Mouse (Mus musculus) small intestine, adult 2 months (tissue): Measurements from ENCODE around the gene Ccdc105. TPM values are rescaled to one million over a fixed set of nuclear protein-coding genes. Genes with fewer than 3 reads are reported as not detected.

Source experiments
- H3K27ac ChIP-seq: fragments of 200-500 bp; 2 replicates; pipeline ENCODE4 v1.5.1; 2012; ENCODE audit warnings: low read depth, low read length, control low read depth, inconsistent platforms; ENCODE audit not compliant: insufficient read depth
- H3K27me3 ChIP-seq: fragments of 200-500 bp; 2 replicates; pipeline ENCODE4 v1.6.1; 2012; ENCODE audit warnings: mild to moderate bottlenecking, moderate library complexity, low read length, inconsistent platforms; ENCODE audit not compliant: control insufficient read depth, insufficient read depth
- H3K36me3 ChIP-seq: fragments of 200-500 bp; 2 replicates; pipeline ENCODE4 v1.6.1; 2012; ENCODE audit warnings: mild to moderate bottlenecking, low read length, control low read depth, inconsistent platforms; ENCODE audit not compliant: control insufficient read depth, insufficient read depth
- H3K4me1 ChIP-seq: fragments of 200-500 bp; 2 replicates; pipeline ENCODE4 v1.6.1; 2012; ENCODE audit warnings: low read length, inconsistent platforms, mixed read lengths; ENCODE audit not compliant: control insufficient read depth, insufficient read depth, insufficient read length
- H3K4me3 ChIP-seq: fragments of 200-500 bp; 2 replicates; pipeline ENCODE4 v1.5.1; 2012; ENCODE audit warnings: low read depth, mild to moderate bottlenecking, control low read depth, inconsistent platforms, low read length, moderate library complexity
- CTCF ChIP-seq: fragments of 200-500 bp; IDR thresholded peaks from 2 replicates; pipeline ENCODE4 v1.5.1; 2012; ENCODE audit warnings: low read depth, mild to moderate bottlenecking, control low read depth, inconsistent platforms, low read length, moderate library complexity, mixed read lengths; ENCODE audit not compliant: insufficient replicate concordance, insufficient read length; ENCODE audit errors: extremely low read depth
- POLR2A ChIP-seq: fragments of 200-500 bp; IDR thresholded peaks from 2 replicates; pipeline ENCODE4 v1.6.1; 2012; ENCODE audit warnings: low read depth, mild to moderate bottlenecking, control low read depth, inconsistent platforms, low read length, moderate library complexity
- WGBS: fragments of 180-500 bp; shearing (Covaris S2); methylation state at CpG from one replicate; pipeline ENCODE4 v1.1.7; 2018; 5-methylcytosine and 5-hydroxymethylcytosine counted together
- polyA plus RNA-seq: library from polyadenylated mRNA; depleted of rRNA; stranded (reverse); fragments of >200 nt; gene quantifications from 2 replicates; pipeline ENCODE4 v1.2.3, GENCODE M21; 2012; rRNA removed

The Ccdc105 gene
- polyA plus RNA-seq = not detected in 2 replicates

GRCm38 (mm10) chr10:78752452-78753191 is at the start of gene Ccdc105:
TSS of gene Ccdc105 (minus strand) at chr10:78753065.
- no peaks in the 10 kb centered on the region for H3K27me3 ChIP-seq
- WGBS = 4% methylated on average over 61 of the region's 61 CpGs
- peak within 1 kb of the TSS; percentile 73 for H3K4me3 ChIP-seq
- TF ChIP-seq POLR2A (no peak), CTCF (no peak)
- H3K27ac ChIP-seq = no peak within 1 kb of the TSS
- peaks cover 8% of the 10 kb centered on the region for H3K4me1 ChIP-seq
- H3K36me3 ChIP-seq = no peaks in the 10 kb centered on the region

- no peak for TF ChIP-seq CTCF
- TF ChIP-seq POLR2A = no peak
- Histone ChIP-seq H3K27ac (no peak overlapping the region), H3K4me1 (no peaks in the 10 kb centered on the region), H3K27me3 (no peaks in the 10 kb centered on the region), H3K36me3 (no peaks in the 10 kb centered on the region), H3K4me3 (no peak overlapping the region)
- WGBS = 64% methylated on average over 2 of the region's 2 CpGs
Observed at GRCm38 (mm10) chr10:78801449-78801848, 48.6 kb upstream of the Ccdc105 start.

- no peak overlapping the region for H3K4me3 ChIP-seq
- H3K36me3 ChIP-seq = no peaks in the 10 kb centered on the region
- WGBS = 12% methylated on average over 1 of the region's 1 CpGs
- H3K27ac ChIP-seq = no peak overlapping the region
- TF ChIP-seq POLR2A = no peak
- no peak for TF ChIP-seq CTCF
- H3K4me1 ChIP-seq = no peaks in the 10 kb centered on the region
- no peaks in the 10 kb centered on the region for H3K27me3 ChIP-seq
Observed at GRCm38 (mm10) chr10:78790561-78790960, 37.7 kb upstream of the Ccdc105 start.

- H3K4me1 ChIP-seq = no peaks in the 10 kb centered on the region
- H3K36me3 ChIP-seq = no peaks in the 10 kb centered on the region
- H3K27me3 ChIP-seq = no peaks in the 10 kb centered on the region
- TF ChIP-seq CTCF = no peak
- TF ChIP-seq POLR2A = no peak
- no peak overlapping the region for H3K27ac ChIP-seq
- 8% methylated on average over 22 of the region's 22 CpGs for WGBS
- peak overlapping the region; percentile 56 for H3K4me3 ChIP-seq
Observed at GRCm38 (mm10) chr10:78787566-78788087, 34.8 kb upstream of the Ccdc105 start.

GRCm38 (mm10) chr10:78779981-78780651 is 27.3 kb upstream of the Ccdc105 start, which contains the start of gene Slc1a6:
TSS of gene Slc1a6 (plus strand) at chr10:78780496.
- Histone ChIP-seq H3K36me3 (no peaks in the 10 kb centered on the region), H3K4me3 (peak within 1 kb of the TSS; percentile 66), H3K27me3 (peaks cover 6% of the 10 kb centered on the region), H3K4me1 (peaks cover 6% of the 10 kb centered on the region; the same call in 1 of the 2 replicates), H3K27ac (no peak within 1 kb of the TSS)
- WGBS = 2% methylated on average over 53 of the region's 54 CpGs
- TF ChIP-seq CTCF (no peak), POLR2A (no peak)

GRCm38 (mm10) chr10:78779527-78779926 is 26.7 kb upstream of the Ccdc105 start:
- Histone ChIP-seq H3K27me3 (peaks cover 6% of the 10 kb centered on the region), H3K4me3 (peak overlapping the region; percentile 66), H3K36me3 (no peaks in the 10 kb centered on the region), H3K27ac (no peak overlapping the region), H3K4me1 (peaks cover 6% of the 10 kb centered on the region; the same call in 1 of the 2 replicates)
- TF ChIP-seq POLR2A = no peak
- no peak for TF ChIP-seq CTCF
- WGBS = 32% methylated on average over 9 of the region's 9 CpGs

GRCm38 (mm10) chr10:78775830-78776229 is 23.0 kb upstream of the Ccdc105 start:
- no peak for TF ChIP-seq POLR2A
- no peak for TF ChIP-seq CTCF
- 48% methylated on average over 4 of the region's 4 CpGs for WGBS

More at GRCm38 (mm10) chr10:78775830-78776229, 23.0 kb upstream of the Ccdc105 start:
- Histone ChIP-seq H3K27me3 (peaks cover 6% of the 10 kb centered on the region), H3K4me3 (no peak overlapping the region), H3K4me1 (peaks cover 6% of the 10 kb centered on the region; the same call in 1 of the 2 replicates), H3K27ac (no peak overlapping the region), H3K36me3 (no peaks in the 10 kb centered on the region)
